Mouse (Mus musculus): ENCODE results near the gene St8sia1. TPM values are rescaled to one million over a fixed set of nuclear protein-coding genes. Genes with fewer than 3 reads are reported as not detected.
"Not testable (repeated sequence)": the region's sequence is repeated elsewhere in the genome, so short reads cannot be mapped to it uniquely, and the experiment has no call there.

Gene St8sia1
- polyA plus RNA-seq (2012; ENCODE audit: insufficient read depth, insufficient read length, low replicate concordance, missing spikeins), result 84.6 TPM in 1 of 2 replicates, not detected in the other

- Histone ChIP-seq H3K4me1 (ENCODE audit: control insufficient read depth, insufficient read depth, low read length) (peaks cover 11% of the 10 kb centered on the region), H3K27ac (ENCODE audit: insufficient read depth, low read depth, low read length) (peak within 1 kb of the TSS; percentile 95), H3K4me3 (ENCODE audit: insufficient read depth, low read depth, low read length) (peak within 1 kb of the TSS; percentile 78)
- TF ChIP-seq CTCF (IDR thresholded peaks at IDR 0.05; ENCODE audit: insufficient read depth, low read depth, low read length) (no peak), POLR2A (IDR thresholded peaks at IDR 0.05; ENCODE audit: insufficient read depth, low read depth, low read length) (no peak)
- under 1% methylated on average over 45 of the region's 45 CpGs for WGBS
These were observed at the start of gene St8sia1 for GRCm38 (mm10) chr6:142964076-142964530. Gene St8sia1, minus strand, starts transcription at chr6:142964452.

DNA sequence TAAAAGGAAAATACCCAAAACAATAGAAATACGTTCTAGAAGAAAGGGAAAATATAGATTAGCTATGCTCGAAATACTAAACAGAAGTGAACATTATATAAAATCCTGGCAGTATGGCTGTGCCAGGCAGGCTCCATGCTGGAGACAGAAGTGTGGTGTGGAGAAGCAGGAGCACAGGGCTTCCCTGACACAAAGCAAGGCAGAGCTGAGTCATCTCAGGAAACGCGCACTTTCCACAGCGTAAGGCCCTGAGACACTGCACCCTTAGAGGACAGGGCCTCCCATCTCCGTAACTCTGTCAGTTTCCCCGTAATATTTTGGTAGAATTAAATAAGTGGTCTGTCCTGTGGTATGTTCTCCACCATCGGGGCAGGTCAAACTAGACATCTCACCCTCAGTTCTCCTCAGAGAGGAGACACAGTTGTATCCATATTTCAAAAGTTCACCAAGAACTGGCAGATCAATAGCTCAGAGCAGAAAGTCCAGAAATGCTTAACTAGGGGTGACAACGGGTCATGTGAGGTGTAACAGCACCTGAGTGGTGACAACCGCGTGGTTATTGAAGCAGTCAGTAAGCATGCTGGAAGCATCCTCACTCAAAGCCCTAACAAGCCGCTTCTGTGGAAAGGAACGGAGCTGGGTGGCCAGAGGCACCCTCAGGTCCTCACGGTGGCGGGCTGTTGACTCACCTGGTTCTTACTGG lies 48.4 kb upstream of the St8sia1 start:
- Histone ChIP-seq H3K4me3 (ENCODE audit: insufficient read depth, low read depth, low read length) (no peak overlapping the region), H3K27ac (ENCODE audit: insufficient read depth, low read depth, low read length) (no peak overlapping the region), H3K4me1 (ENCODE audit: control insufficient read depth, insufficient read depth, low read length) (0 out of 2 replicates have a peak, but pooled peaks cover 2% of the 10 kb centered on the region)
- TF ChIP-seq POLR2A (IDR thresholded peaks at IDR 0.05; ENCODE audit: insufficient read depth, low read depth, low read length) (no peak), CTCF (IDR thresholded peaks at IDR 0.05; ENCODE audit: insufficient read depth, low read depth, low read length) (no peak)
- WGBS, result 81% methylated on average over 15 of the region's 15 CpGs

DNA sequence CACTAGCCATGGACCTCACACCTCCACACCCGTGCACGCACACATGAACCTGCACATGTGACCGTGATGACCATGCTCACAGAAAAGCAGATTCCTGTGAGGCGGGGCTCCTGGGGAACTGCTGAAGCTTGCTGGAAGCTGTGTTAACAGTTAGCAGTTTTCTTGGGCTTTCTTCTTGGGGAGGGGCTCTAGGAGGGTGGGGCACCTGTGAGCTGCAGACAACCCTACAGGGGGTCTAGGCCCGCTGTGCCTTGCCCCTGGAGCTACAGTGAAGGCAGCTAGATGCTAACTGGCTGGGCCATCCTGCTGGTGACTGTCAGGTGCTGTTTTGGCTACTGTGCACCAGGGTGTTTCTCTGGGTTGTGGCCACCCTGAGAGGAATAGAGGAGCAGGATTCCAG lies 44.6 kb upstream of the St8sia1 start:
- Histone ChIP-seq H3K4me1 (ENCODE audit: control insufficient read depth, insufficient read depth, low read length) (0 out of 2 replicates have a peak, but pooled peaks cover 2% of the 10 kb centered on the region), H3K4me3 (ENCODE audit: insufficient read depth, low read depth, low read length) (no peak overlapping the region), H3K27ac (ENCODE audit: insufficient read depth, low read depth, low read length) (no peak overlapping the region)
- TF ChIP-seq CTCF (IDR thresholded peaks at IDR 0.05; ENCODE audit: insufficient read depth, low read depth, low read length) (no peak), POLR2A (IDR thresholded peaks at IDR 0.05; ENCODE audit: insufficient read depth, low read depth, low read length) (no peak)
- 87% methylated on average over 5 of the region's 5 CpGs for WGBS

- not testable (repeated sequence) for H3K4me1 ChIP-seq (ENCODE audit: control insufficient read depth, insufficient read depth, low read length); H3K27ac ChIP-seq (ENCODE audit: insufficient read depth, low read depth, low read length); H3K4me3 ChIP-seq (ENCODE audit: insufficient read depth, low read depth, low read length)
- 85% methylated on average over 9 of the region's 9 CpGs for WGBS
These were observed 41.0 kb upstream of the St8sia1 start for GRCm38 (mm10) chr6:143005209-143005608.

DNA sequence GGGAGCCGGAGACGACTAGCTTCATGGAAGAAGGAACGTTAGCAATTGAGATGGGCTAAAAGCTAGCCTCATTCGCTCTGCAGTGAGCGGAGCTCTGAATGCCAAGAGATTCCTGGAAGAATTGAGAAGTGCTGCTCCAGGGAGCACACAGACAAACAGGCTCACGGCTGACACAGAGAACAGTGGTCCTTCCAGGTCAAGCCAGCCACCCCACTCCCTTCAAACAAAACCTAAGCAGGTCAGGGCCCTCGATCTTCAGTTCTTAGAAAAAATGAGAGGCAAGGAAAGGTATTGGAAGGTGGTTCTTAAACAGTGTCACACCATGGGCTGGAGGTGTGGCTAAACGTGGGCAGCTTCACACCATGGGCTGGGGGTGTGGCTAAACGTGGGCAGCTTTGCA lies 40.5 kb upstream of the St8sia1 start:
- Histone ChIP-seq H3K27ac (ENCODE audit: insufficient read depth, low read depth, low read length) (no peak overlapping the region), H3K4me3 (ENCODE audit: insufficient read depth, low read depth, low read length) (no peak overlapping the region), H3K4me1 (ENCODE audit: control insufficient read depth, insufficient read depth, low read length) (0 out of 2 replicates have a peak, but pooled peaks cover 2% of the 10 kb centered on the region)
- 78% methylated on average over 9 of the region's 9 CpGs for WGBS
- TF ChIP-seq CTCF (IDR thresholded peaks at IDR 0.05; ENCODE audit: insufficient read depth, low read depth, low read length), result no peak
- no peak for TF ChIP-seq POLR2A (IDR thresholded peaks at IDR 0.05; ENCODE audit: insufficient read depth, low read depth, low read length)

DNA sequence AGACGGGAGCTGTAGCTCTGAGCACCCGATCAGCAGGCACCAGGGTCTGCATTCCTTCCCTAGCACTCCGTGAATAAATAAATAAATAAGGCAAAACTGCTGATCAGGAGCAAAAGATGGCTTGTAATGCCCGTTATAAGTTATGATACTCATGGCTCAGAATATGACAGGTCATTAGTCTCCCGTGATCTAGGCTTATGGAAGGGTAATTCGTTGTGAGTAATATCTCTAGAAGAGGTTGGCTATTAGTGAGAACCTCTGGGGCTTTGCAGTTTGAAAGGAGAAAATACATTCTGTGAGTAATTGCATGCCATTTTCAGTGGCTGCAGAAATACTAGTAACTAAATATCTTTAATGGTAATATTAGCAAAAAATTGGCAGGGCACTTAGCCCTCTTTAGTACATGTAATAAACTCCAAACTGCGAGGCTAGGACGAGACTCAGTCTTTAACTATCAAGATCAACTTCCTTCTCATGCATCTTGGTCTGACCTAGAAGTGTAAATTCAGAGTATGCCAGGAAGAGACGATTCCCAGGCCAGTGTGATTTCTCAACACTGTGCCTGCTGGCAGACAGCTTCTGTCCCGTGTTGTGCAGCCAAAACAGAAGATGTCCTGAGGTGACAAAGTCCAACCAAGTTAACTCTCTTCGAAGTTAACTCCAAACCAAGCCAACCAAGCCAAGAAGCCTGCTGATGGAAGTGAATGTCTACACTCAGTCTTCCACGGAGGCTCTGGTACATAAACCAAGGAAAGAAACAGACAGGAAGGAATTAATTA lies 34.2 kb upstream of the St8sia1 start:
- 77% methylated on average over 12 of the region's 12 CpGs for WGBS
- TF ChIP-seq CTCF (IDR thresholded peaks at IDR 0.05; ENCODE audit: insufficient read depth, low read depth, low read length), result no peak
- TF ChIP-seq POLR2A (IDR thresholded peaks at IDR 0.05; ENCODE audit: insufficient read depth, low read depth, low read length), result no peak
- no peak overlapping the region for H3K27ac ChIP-seq (ENCODE audit: insufficient read depth, low read depth, low read length)
- H3K4me1 ChIP-seq (ENCODE audit: control insufficient read depth, insufficient read depth, low read length), result no peaks in the 10 kb centered on the region
- no peak overlapping the region for H3K4me3 ChIP-seq (ENCODE audit: insufficient read depth, low read depth, low read length)

DNA sequence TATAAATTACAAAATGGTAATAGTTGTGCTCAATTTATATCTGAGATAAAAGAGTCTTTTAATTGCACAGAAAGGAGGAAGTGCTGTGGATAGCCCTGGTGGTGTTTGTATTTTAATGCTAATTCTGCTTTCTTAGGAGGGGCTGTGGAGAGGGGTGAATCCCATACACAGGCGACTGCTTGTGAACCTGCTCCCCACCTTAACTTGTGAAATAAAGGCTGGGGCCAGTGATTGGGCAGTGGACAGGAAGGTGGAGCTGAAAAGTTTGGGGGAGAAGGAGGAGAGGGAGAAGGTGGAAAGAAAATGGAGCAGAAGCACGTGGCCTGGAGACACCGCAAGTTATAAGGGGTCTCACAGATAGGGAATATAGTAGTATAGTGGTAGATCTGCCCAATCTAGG lies 32.6 kb upstream of the St8sia1 start:
- no peak overlapping the region for H3K4me3 ChIP-seq (ENCODE audit: insufficient read depth, low read depth, low read length)
- no peak overlapping the region for H3K27ac ChIP-seq (ENCODE audit: insufficient read depth, low read depth, low read length)
- TF ChIP-seq CTCF (IDR thresholded peaks at IDR 0.05; ENCODE audit: insufficient read depth, low read depth, low read length) (no peak), POLR2A (IDR thresholded peaks at IDR 0.05; ENCODE audit: insufficient read depth, low read depth, low read length) (no peak)
- peaks cover 2% of the 10 kb centered on the region; the same call in 1 of the 2 replicates for H3K4me1 ChIP-seq (ENCODE audit: control insufficient read depth, insufficient read depth, low read length)
- WGBS, result 83% methylated on average over 3 of the region's 3 CpGs

DNA sequence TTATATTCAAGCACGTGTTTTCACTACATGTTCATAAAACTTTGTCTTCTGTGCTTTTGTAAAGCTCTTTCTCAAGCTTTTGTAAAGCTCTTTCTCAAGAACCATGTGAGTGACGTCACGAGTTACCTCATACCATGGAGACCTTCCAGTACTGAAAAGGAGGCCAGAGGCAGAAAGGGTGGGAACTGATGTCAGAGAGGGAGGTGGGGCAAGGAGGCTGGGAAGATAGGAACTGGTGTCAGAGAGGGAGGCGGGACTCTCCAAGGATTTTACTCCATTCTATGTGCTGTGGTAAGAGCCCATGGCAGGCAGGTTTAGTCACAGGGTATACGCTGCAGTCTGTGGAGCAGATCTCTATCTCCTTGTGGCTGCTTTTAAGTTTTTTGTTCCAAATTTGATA lies 31.3 kb upstream of the St8sia1 start:
- WGBS, result 51% methylated on average over 5 of the region's 5 CpGs
- no peak for TF ChIP-seq POLR2A (IDR thresholded peaks at IDR 0.05; ENCODE audit: insufficient read depth, low read depth, low read length)
- TF ChIP-seq CTCF (IDR thresholded peaks at IDR 0.05; ENCODE audit: insufficient read depth, low read depth, low read length), result no peak
- peaks cover 2% of the 10 kb centered on the region; the same call in 1 of the 2 replicates for H3K4me1 ChIP-seq (ENCODE audit: control insufficient read depth, insufficient read depth, low read length)
- H3K27ac ChIP-seq (ENCODE audit: insufficient read depth, low read depth, low read length), result no peak overlapping the region
- H3K4me3 ChIP-seq (ENCODE audit: insufficient read depth, low read depth, low read length), result no peak overlapping the region

DNA sequence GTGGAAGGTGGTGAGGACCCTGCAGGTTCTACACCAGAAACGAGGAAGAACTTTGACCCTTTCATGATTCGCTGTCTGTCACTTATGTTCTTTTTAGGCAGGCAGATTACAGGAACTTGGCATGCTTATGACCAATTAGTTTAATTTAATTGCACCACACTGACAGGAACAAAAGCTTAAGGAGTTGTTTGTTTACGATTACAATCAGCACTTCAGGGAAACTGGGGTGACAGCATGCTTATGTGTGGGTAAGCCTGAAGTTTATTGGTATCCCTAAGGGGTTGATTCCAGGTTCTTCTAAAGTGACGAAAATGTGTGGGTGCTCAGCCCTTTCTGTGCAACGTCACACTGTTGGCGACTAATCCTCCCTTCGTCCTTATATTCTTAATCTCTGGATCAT lies 30.6 kb upstream of the St8sia1 start:
- WGBS, result 41% methylated on average over 7 of the region's 7 CpGs
- TF ChIP-seq CTCF (IDR thresholded peaks at IDR 0.05; ENCODE audit: insufficient read depth, low read depth, low read length) (no peak), POLR2A (IDR thresholded peaks at IDR 0.05; ENCODE audit: insufficient read depth, low read depth, low read length) (no peak)
- H3K27ac ChIP-seq (ENCODE audit: insufficient read depth, low read depth, low read length), result no peak overlapping the region
- peaks cover 2% of the 10 kb centered on the region; the same call in 1 of the 2 replicates for H3K4me1 ChIP-seq (ENCODE audit: control insufficient read depth, insufficient read depth, low read length)
- no peak overlapping the region for H3K4me3 ChIP-seq (ENCODE audit: insufficient read depth, low read depth, low read length)

Measured in olfactory bulb, adult 2 months (tissue).